Mouse (Mus musculus) neutrophil, adult 59 days (primary cell): ENCODE data around the gene Gjc3. TPM values are rescaled to one million over a fixed set of nuclear protein-coding genes. Genes with fewer than 3 reads are reported as not detected.

Experiments used
- total RNA-seq, 2 experiments: library from RNA; stranded (reverse); gene quantifications; 1 replicate in 1 of 2; 2 replicates in 1 of 2; pipeline ENCODE4 v1.2.4; 2023

The Gjc3 gene
- total RNA-seq: not detected

DNA sequence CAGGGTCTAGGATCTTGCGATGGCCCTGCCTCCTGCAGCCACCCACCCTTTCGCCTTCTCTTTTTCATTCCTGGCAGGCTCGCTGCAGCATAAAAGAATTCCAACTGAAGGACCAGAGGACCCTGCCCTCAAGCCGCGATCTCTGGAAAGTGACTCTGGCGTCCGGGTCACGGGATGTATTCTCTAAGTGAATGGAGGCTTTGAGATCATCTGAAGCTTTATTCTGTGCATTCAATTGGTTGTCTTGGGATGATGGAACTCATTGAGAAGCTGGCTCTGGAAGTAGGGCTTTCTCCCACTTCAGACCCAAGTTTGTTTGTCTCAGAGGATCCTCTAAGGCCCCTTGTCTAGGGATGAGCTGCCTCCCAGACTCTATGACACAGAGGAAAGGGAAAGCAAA is at the start of gene Gjc3:
Gene Gjc3 (minus strand): TSS at position 154 of the 400 bp plus-strand sequence.

DNA sequence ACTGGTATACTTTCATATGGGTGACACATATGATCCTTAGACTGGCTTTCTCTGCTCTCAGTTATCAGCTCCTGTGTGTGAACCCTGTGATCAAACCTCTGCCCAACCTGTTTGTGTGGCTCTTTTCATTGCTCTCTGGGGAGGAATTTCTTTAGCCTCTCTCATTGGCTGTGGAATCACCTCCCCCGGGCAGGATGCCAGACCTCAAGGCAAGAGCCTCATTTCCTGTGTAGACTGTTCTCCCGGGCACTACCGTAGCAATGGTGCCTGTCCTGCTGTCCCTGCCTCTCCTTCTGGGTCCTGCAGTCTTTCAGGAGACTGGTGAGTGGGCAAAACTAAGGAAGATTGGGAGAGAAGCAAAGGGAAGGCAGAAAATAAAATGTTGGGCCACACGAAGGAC is 18.4 kb upstream of the Gjc3 start, which contains the start of gene Azgp1:
Gene Azgp1 (plus strand): TSS at position 221 of the 400 bp plus-strand sequence.

DNA sequence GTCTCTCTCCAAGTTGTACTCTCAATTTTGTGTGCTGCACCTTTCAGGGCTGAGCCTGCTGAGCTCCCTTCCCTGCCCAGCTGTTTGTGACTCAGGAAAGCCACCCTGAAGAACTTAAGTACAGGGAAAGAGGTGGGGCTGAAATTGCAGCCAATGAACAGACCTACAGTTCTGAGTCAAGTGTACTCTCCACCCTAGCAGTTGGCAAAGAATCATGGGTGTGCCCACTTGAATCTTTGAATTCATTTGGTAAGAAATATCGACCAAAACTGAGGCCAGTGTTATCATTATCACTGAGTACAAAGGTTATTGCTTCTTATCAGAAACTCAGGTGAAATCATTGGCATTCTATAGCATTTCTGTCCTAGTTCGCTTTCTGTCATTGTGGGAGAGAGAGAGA is 41.4 kb downstream of the Gjc3 start, which contains the start of gene Cyp3a13:
Gene Cyp3a13 (minus strand): TSS at position 88 of the 400 bp plus-strand sequence.

Other genes with a start within 250 kb of the Gjc3 start
- gene Nyap1, start 221.5 kb downstream of the Gjc3 start, total RNA-seq: 1 to 10 TPM in 1 of 2 experiments, under 1 TPM in 1; 0.60 to 1.1 TPM
- gene Tsc22d4, start 217.4 kb downstream of the Gjc3 start, total RNA-seq: 100 to 1,000 TPM; 304 to 318 TPM
- gene Ppp1r35, start 184.2 kb downstream of the Gjc3 start, total RNA-seq: 10 to 100 TPM; 29.2 to 34.9 TPM
- gene Mepce, start 175.4 kb downstream of the Gjc3 start, total RNA-seq: 10 to 100 TPM; 32.5 to 35.7 TPM
- gene Zcwpw1, start 175.3 kb downstream of the Gjc3 start, total RNA-seq: 1 to 10 TPM; 2.8 to 3.3 TPM
- gene Pilra, start 126.8 kb downstream of the Gjc3 start, total RNA-seq: 100 to 1,000 TPM; 361 to 394 TPM
- 100 to 1,000 TPM; 203 to 212 TPM for gene Pilrb1, start 105.0 kb downstream of the Gjc3 start, total RNA-seq
- 100 to 1,000 TPM; 258 to 269 TPM for gene Pilrb2, start 91.3 kb downstream of the Gjc3 start, total RNA-seq
- gene Cyp3a13, start 41.5 kb downstream of the Gjc3 start, total RNA-seq: not detected
- gene Azgp1, start 18.4 kb upstream of the Gjc3 start, total RNA-seq: under 1 TPM; 0.64 to 0.91 TPM
- not detected for gene Smok3a, start 58.2 kb upstream of the Gjc3 start, total RNA-seq
- gene Smok3b, start 58.3 kb upstream of the Gjc3 start, total RNA-seq: not detected
- not detected for gene Smok3c, start 90.1 kb upstream of the Gjc3 start, total RNA-seq
- 1 to 10 TPM; 6.8 to 8.4 TPM for gene Zkscan1, start 122.0 kb upstream of the Gjc3 start, total RNA-seq
- gene Zscan21, start 153.8 kb upstream of the Gjc3 start, total RNA-seq: 1 to 10 TPM; 5.3 to 6.4 TPM
- 1 to 10 TPM; 4.4 to 4.8 TPM for gene Zfp113, start 192.6 kb upstream of the Gjc3 start, total RNA-seq
- gene Cops6, start 198.0 kb upstream of the Gjc3 start, total RNA-seq: 10 to 100 TPM; 40.2 to 44.5 TPM
- gene Ap4m1, start 208.9 kb upstream of the Gjc3 start, total RNA-seq: 10 to 100 TPM; 24.8 to 30.5 TPM
- gene Mcm7, start 209.3 kb upstream of the Gjc3 start, total RNA-seq: 100 to 1,000 TPM; 136 to 138 TPM
- 10 to 100 TPM; 23.3 to 24.1 TPM for gene Taf6, start 224.4 kb upstream of the Gjc3 start, total RNA-seq
- gene Cnpy4, start 224.4 kb upstream of the Gjc3 start, total RNA-seq: 10 to 100 TPM in 1 of 2 experiments, 1 to 10 TPM in 1; 9.4 to 14.5 TPM
- 1 to 10 TPM; 4.1 to 4.8 TPM for gene Mblac1, start 231.2 kb upstream of the Gjc3 start, total RNA-seq